Mouse (Mus musculus) G1E (cell line): ENCODE measurements around the gene Zscan10. TPM values are rescaled to one million over a fixed set of nuclear protein-coding genes. Genes with fewer than 3 reads are reported as not detected.

Experiments
- ATAC-seq: 2 replicates; pipeline ENCODE4 v1.8.0; 2016; ENCODE audit warnings: mild to moderate bottlenecking; ENCODE audit not compliant: insufficient number of reproducible peaks, poor library complexity, low FRiP score, severe bottlenecking; ENCODE audit errors: extremely low read depth
- DNase-seq: peaks from one replicate; pipeline ENCODE4 v3.0.0; 2012; ENCODE audit warnings: low spot score
- H3K27me3 ChIP-seq: 2 replicates; pipeline ENCODE4 v1.6.1; 2012; ENCODE audit warnings: mild to moderate bottlenecking, low read length, inconsistent platforms; ENCODE audit not compliant: insufficient read depth
- H3K36me3 ChIP-seq: replicated peaks from 2 replicates; pipeline ENCODE3; 2012; ENCODE audit warnings: mild to moderate bottlenecking, inconsistent platforms
- H3K4me1 ChIP-seq: 2 replicates; pipeline ENCODE4 v1.6.1; 2012; ENCODE audit warnings: low read depth, low read length, inconsistent platforms, mixed read lengths; ENCODE audit not compliant: insufficient read depth
- H3K4me3 ChIP-seq: 2 replicates; pipeline ENCODE4 v1.5.1; 2012; ENCODE audit warnings: low read depth, mild to moderate bottlenecking, inconsistent platforms, low read length, moderate library complexity, mixed read lengths
- H3K9me3 ChIP-seq: replicated peaks from 2 replicates; pipeline ENCODE4 v1.6.1; 2012; ENCODE audit warnings: inconsistent platforms
- CTCF ChIP-seq: IDR thresholded peaks from 2 replicates; pipeline ENCODE4 v1.5.1; 2012; ENCODE audit warnings: low read depth, low read length, inconsistent platforms, mixed read lengths
- GATA1 ChIP-seq: IDR thresholded peaks from 2 replicates; pipeline ENCODE4 v1.6.1; 2012; ENCODE audit warnings: borderline replicate concordance, low read length, inconsistent platforms, mixed read lengths
- GATA2 ChIP-seq: IDR thresholded peaks from 2 replicates; pipeline ENCODE4 v1.6.1; 2012; ENCODE audit warnings: low read depth, low read length, inconsistent platforms, borderline replicate concordance
- POLR2AphosphoS5 ChIP-seq: IDR thresholded peaks from 2 replicates; pipeline ENCODE4 v1.6.1; 2012; ENCODE audit warnings: low read depth, low read length, inconsistent platforms; ENCODE audit not compliant: insufficient replicate concordance
- TAL1 ChIP-seq: conservative IDR thresholded peaks from 2 replicates; pipeline ENCODE4 v1.6.1; 2012; ENCODE audit warnings: low read depth, low read length, inconsistent platforms, mixed read lengths
- polyA plus RNA-seq: library from polyadenylated mRNA; stranded (reverse); fragments of >175 nt; gene quantifications from 2 replicates; pipeline ENCODE4 v1.2.3, GENCODE M21; 2012
- total RNA-seq, 2 experiments: library from RNA; stranded (forward) in 1 of 2; stranded (reverse) in 1 of 2; fragments of 200-1000 nt in 1 of 2; fragments of >200 nt in 1 of 2; fragmentation: Nextera tagmentation in 1 of 2; gene quantifications; 2 replicates each; pipeline ENCODE4 v1.2.3; 2014 to 2017

Gene Zscan10
- total and polyA plus RNA-seq, 3 experiments: 0.10 to 0.45 (median 0.44) TPM

- no peak for TF ChIP-seq TAL1
- TF ChIP-seq GATA2: no peak
- TF ChIP-seq POLR2AphosphoS5: no peak
- no peak for TF ChIP-seq GATA1
- ATAC-seq (no peak), DNase-seq (no peak)
- H3K36me3 ChIP-seq: no peaks in the 10 kb centered on the region
- H3K4me1 ChIP-seq: peaks cover 6% of the 10 kb centered on the region; the same call in 1 of the 2 replicates
- peaks cover 32% of the 10 kb centered on the region for H3K27me3 ChIP-seq
- H3K9me3 ChIP-seq: no peaks in the 10 kb centered on the region
- H3K4me3 ChIP-seq: no peak overlapping the region
These were observed 9.0 kb downstream of the Zscan10 start for GRCm38 (mm10) chr17:23609612-23610011.

- Histone ChIP-seq H3K36me3 (no peaks in the 10 kb centered on the region), H3K9me3 (no peaks in the 10 kb centered on the region), H3K27me3 (peaks cover 31% of the 10 kb centered on the region), H3K4me1 (peaks cover 6% of the 10 kb centered on the region; the same call in 1 of the 2 replicates), H3K4me3 (no peak overlapping the region)
- no peak for ATAC-seq
- no peak for DNase-seq
- TF ChIP-seq GATA2 (no peak), GATA1 (no peak), CTCF (peak; percentile 40; the same call in 1 of the 2 replicates), TAL1 (no peak), POLR2AphosphoS5 (no peak)
These were observed 9.7 kb downstream of the Zscan10 start for GRCm38 (mm10) chr17:23610361-23610800.

- peaks cover 13% of the 10 kb centered on the region for H3K27me3 ChIP-seq
- no peaks in the 10 kb centered on the region for H3K9me3 ChIP-seq
- no peaks in the 10 kb centered on the region for H3K36me3 ChIP-seq
- ATAC-seq (no peak), DNase-seq (no peak)
- H3K4me3 ChIP-seq: no peak overlapping the region
- H3K4me1 ChIP-seq: no peaks in the 10 kb centered on the region
- TF ChIP-seq GATA2: no peak
- no peak for TF ChIP-seq POLR2AphosphoS5
- no peak for TF ChIP-seq GATA1
- no peak for TF ChIP-seq CTCF
- TF ChIP-seq TAL1: no peak
These were observed 16.4 kb downstream of the Zscan10 start for GRCm38 (mm10) chr17:23617087-23617486.

GRCm38 (mm10) chr17:23620351-23620750, 19.7 kb downstream of the Zscan10 start:
- no peak for ATAC-seq
- TF ChIP-seq TAL1 (no peak), POLR2AphosphoS5 (no peak), GATA2 (no peak), GATA1 (no peak), CTCF (no peak)
- Histone ChIP-seq H3K4me3 (no peak overlapping the region), H3K36me3 (no peaks in the 10 kb centered on the region), H3K27me3 (peaks cover 16% of the 10 kb centered on the region), H3K9me3 (no peaks in the 10 kb centered on the region), H3K4me1 (no peaks in the 10 kb centered on the region)
- DNase-seq: no peak

GRCm38 (mm10) chr17:23627813-23628212, 27.2 kb downstream of the Zscan10 start:
- ATAC-seq: no peak
- no peak for TF ChIP-seq GATA2
- TF ChIP-seq CTCF: no peak
- TF ChIP-seq GATA1: no peak
- no peak for TF ChIP-seq POLR2AphosphoS5
- no peak for TF ChIP-seq TAL1
- no peak overlapping the region for H3K4me3 ChIP-seq
- H3K4me1 ChIP-seq: peaks cover 2% of the 10 kb centered on the region
- peaks cover 17% of the 10 kb centered on the region for H3K27me3 ChIP-seq
- no peak for DNase-seq
- no peaks in the 10 kb centered on the region for H3K36me3 ChIP-seq
- no peaks in the 10 kb centered on the region for H3K9me3 ChIP-seq

GRCm38 (mm10) chr17:23630195-23631020, 29.8 kb downstream of the Zscan10 start:
- Histone ChIP-seq H3K9me3 (no peaks in the 10 kb centered on the region), H3K4me3 (no peak overlapping the region), H3K27me3 (peaks cover 25% of the 10 kb centered on the region), H3K36me3 (no peaks in the 10 kb centered on the region), H3K4me1 (peaks cover 2% of the 10 kb centered on the region)
- DNase-seq (peak; percentile 66), ATAC-seq (peak; percentile 78)
- TF ChIP-seq CTCF: peak; percentile 72
- no peak for TF ChIP-seq GATA2
